Mouse (Mus musculus) thymus, postnatal 10 days (tissue): ENCODE measurements around the gene Zcwpw1.
A peak's percentile ranks its signal among the peaks of the same experiment; 100 is the strongest.
"Not testable (repeated sequence)": the region's sequence is repeated elsewhere in the genome, so short reads cannot be mapped to it uniquely, and the experiment has no call there.

Source experiments
- DNase-seq, 2 experiments: peaks; one replicate each; pipeline ENCODE4 v3.0.0; 2021; ENCODE audit warnings: low spot score in 2 of 2

Zcwpw1 gene

GRCm38 (mm10) chr5:137833500-137833899 is 45.9 kb downstream of the Zcwpw1 start:
- DNase-seq, result peak in 1 of 2 experiments; percentile 1

GRCm38 (mm10) chr5:137835966-137836520 is 48.4 kb downstream of the Zcwpw1 start, which contains the start of gene Pilra:
TSS of gene Pilra (minus strand) at chr5:137836281.
- DNase-seq, result peak in 1 of 2 experiments; percentile 2

GRCm38 (mm10) chr5:137836611-137837010 is 49.0 kb downstream of the Zcwpw1 start:
- DNase-seq, result peak in 1 of 2 experiments; percentile 2

- DNase-seq, result peak in 1 of 2 experiments; percentile 1
These were observed 49.5 kb downstream of the Zcwpw1 start for GRCm38 (mm10) chr5:137837110-137837509.

DNA sequence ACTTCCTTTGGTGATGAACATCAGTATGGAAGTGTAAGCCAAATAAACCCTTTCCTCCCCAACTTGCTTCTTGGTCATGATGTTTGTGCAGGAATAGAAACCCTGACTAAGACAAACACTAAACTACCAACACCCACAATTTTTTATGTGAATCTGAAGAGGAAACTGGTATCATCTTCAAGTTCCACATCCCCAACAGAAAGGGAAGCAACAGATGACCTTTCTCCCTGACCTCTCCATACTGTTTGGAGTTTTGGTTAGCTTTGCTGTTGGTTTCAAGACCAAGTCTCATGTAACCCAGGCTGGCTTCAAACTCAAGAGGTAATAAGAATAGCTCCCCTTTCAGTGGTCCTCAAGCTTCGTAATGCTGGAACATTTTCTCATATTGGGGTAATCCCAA is 62.7 kb downstream of the Zcwpw1 start:
- DNase-seq, result not testable (repeated sequence)

GRCm38 (mm10) chr5:137854907-137855306 is 67.3 kb downstream of the Zcwpw1 start:
- not testable (repeated sequence) for DNase-seq

GRCm38 (mm10) chr5:137856870-137857269 is 69.3 kb downstream of the Zcwpw1 start:
- DNase-seq, result not testable (repeated sequence)

- not testable (repeated sequence) for DNase-seq
These were observed 70.5 kb downstream of the Zcwpw1 start, which contains the start of gene Pilrb1 for GRCm38 (mm10) chr5:137857960-137858710. TSS of gene Pilrb1 (minus strand) at chr5:137858106.

- not testable (repeated sequence) for DNase-seq
These were observed 76.4 kb downstream of the Zcwpw1 start for GRCm38 (mm10) chr5:137864008-137864407.

DNA sequence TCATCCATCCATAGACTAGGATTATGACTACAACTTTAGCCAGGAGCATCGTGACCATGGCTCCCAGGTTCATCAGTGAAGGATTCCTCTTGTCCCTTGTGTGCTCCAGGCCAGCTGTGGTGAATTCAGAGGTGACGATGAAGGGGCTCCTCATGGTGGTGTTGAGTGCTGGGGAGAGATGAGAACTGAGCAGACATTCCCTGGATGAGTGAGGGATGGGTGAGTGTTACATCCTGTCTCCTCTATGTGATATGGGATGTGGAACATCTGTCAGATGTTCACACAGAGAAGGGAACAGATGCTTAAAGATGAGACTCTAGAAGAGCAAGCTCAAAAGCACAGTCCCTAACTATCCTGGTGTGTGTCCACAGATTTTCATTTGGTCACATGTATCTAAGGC is 81.0 kb downstream of the Zcwpw1 start:
- not testable (repeated sequence) for DNase-seq

DNA sequence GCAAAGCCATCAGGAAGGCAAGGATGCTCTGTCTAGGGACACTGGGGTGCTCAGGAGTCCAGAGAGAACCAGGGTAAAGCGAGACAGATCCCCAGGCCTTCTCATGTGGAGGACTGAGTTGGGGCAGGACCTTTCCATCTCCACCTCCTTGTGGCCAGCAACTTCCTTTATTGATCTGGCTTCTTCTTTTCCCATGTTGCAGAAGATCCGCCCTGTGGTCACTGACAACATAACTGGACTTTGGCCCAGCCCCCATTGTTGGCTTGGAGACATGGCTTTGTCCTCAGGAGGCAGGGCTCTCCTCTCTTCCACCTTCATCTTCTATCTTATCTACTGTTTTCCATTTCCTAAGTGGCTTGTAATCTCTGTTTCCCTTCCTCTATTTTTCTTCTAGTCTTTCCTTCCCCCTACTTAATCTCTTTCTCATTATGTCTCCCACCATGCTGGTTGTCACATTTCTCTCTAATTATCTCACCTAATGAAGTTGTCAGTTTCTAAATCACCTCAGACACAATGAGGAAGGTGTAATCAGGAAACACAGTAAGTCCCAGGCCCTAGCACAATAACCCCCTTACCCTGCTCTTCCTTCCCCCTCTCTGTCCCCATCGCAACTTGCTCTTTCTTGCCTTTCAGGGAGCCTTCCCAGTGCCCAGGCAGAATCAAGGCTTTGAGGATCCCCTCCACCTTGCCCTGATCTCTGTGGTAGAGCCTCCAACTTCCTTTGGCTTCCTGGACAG is 84.2 kb downstream of the Zcwpw1 start, which contains the start of gene Pilrb2:
TSS of gene Pilrb2 (minus strand) at position 172 of the 737 bp plus-strand sequence.
- not testable (repeated sequence) for DNase-seq
